Mouse (Mus musculus): ENCODE results near the gene Ecm1. TPM values are rescaled to one million over a fixed set of nuclear protein-coding genes. Genes with fewer than 3 reads are reported as not detected.

Gene Ecm1
- polyA plus RNA-seq (2016; fragmentation: Nextera tagmentation; extraction: Ambion mirVana): 82.4 and 90.1 TPM in 2 replicates

DNA sequence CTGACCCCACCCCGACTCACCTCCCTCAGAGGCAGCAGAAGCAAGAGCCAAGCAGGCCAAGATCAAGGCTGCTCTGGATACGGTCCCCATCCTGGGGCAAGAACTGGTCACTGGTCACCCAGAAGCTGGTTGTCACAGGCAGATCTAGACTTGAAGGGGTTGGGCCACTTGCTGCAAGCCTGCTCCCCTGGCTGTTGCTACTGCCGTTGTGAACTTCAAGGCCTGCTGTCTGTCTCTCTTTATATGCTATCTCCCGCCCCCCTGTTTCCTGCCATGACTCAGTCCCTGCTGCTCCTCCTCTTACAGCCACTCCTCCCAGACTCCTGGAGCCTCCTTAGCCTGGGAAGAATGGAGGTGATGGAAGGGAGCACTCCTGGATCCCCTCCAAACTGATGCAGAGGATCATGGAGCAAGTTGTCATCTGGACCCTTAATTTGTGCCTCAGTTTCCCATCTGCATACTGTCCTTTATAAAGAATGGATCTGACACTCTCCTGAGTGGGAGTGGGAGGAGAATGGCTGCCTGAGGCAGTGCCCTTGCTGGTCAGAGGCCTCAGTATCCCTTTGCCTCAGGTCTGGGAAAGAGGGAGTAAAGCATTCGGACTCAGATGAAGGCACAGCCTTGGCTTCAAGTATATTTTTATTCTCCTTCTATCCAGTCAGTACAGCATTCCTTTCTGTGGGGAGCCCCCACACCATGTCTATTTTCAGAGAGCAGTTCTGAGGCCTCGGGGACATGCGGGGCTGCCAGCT, at the start of gene Ecm1:
Gene Ecm1 (minus strand): TSS at position 217 of the 752 bp plus-strand sequence.
- peak; percentile 45 for ATAC-seq (ENCODE audit: insufficient number of reproducible peaks, low FRiP score)
- H3K4me1 ChIP-seq (replicated peaks): peaks cover 58% of the 10 kb centered on the region
- H3K9me3 ChIP-seq (replicated peaks): no peaks in the 10 kb centered on the region
- WGBS: 33% methylated on average over 7 of the region's 7 CpGs
- H3K4me2 ChIP-seq: peak within 1 kb of the TSS; percentile 47
- no peaks in the 10 kb centered on the region for H3K27me3 ChIP-seq (replicated peaks)
- peak within 1 kb of the TSS; percentile 56 for H3K9ac ChIP-seq
- peaks cover 61% of the 10 kb centered on the region for H3K36me3 ChIP-seq
- H3K27ac ChIP-seq (ENCODE audit: poor library complexity, severe bottlenecking): peak within 1 kb of the TSS; percentile 85
- peak within 1 kb of the TSS; percentile 14 for H3K4me3 ChIP-seq

GRCm38 (mm10) chr3:95785501-95785900, 46.1 kb upstream of the Ecm1 start:
- Histone ChIP-seq H3K9me3 (replicated peaks) (no peaks in the 10 kb centered on the region), H3K36me3 (peaks cover 67% of the 10 kb centered on the region), H3K4me2 (no peak overlapping the region), H3K9ac (no peak overlapping the region), H3K4me3 (no peak overlapping the region), H3K27ac (ENCODE audit: poor library complexity, severe bottlenecking) (no peak overlapping the region), H3K4me1 (replicated peaks) (no peaks in the 10 kb centered on the region), H3K27me3 (replicated peaks) (no peaks in the 10 kb centered on the region)
- ATAC-seq (ENCODE audit: insufficient number of reproducible peaks, low FRiP score): no peak
- WGBS: 95% methylated on average over 4 of the region's 4 CpGs

- Histone ChIP-seq H3K9ac (no peak overlapping the region), H3K4me1 (replicated peaks) (no peaks in the 10 kb centered on the region), H3K27ac (ENCODE audit: poor library complexity, severe bottlenecking) (no peak overlapping the region), H3K4me2 (no peak overlapping the region), H3K27me3 (replicated peaks) (no peaks in the 10 kb centered on the region), H3K9me3 (replicated peaks) (no peaks in the 10 kb centered on the region), H3K4me3 (no peak overlapping the region), H3K36me3 (peaks cover 71% of the 10 kb centered on the region)
- ATAC-seq (ENCODE audit: insufficient number of reproducible peaks, low FRiP score): no peak
Observed at GRCm38 (mm10) chr3:95771985-95772384, 32.6 kb upstream of the Ecm1 start.

DNA sequence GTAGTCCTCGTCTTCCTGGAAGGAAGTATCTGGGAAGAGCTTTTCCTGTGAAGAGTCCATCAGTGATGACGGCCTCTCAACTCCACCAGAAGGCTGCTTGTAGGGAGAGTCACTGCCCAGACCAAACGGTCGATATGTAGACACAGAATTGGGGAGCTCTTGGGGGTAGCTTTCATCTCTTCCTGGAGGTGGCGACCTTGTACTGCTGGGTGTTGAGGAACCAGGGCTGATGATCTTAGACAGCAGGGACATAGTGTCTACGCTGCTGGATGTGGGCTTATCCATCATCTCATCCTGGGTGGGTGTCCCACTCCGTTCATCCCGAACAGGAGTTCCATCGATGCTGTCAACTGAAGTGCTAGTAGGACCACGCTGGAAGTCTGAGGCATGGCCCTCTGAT, 26.2 kb upstream of the Ecm1 start:
- no peak for ATAC-seq (ENCODE audit: insufficient number of reproducible peaks, low FRiP score)
- Histone ChIP-seq H3K9me3 (replicated peaks) (no peaks in the 10 kb centered on the region), H3K4me2 (no peak overlapping the region), H3K4me1 (replicated peaks) (peaks cover 16% of the 10 kb centered on the region), H3K27ac (ENCODE audit: poor library complexity, severe bottlenecking) (no peak overlapping the region), H3K27me3 (replicated peaks) (no peaks in the 10 kb centered on the region), H3K9ac (no peak overlapping the region), H3K4me3 (no peak overlapping the region), H3K36me3 (peaks cover 57% of the 10 kb centered on the region)
- 89% methylated on average over 10 of the region's 10 CpGs for WGBS

GRCm38 (mm10) chr3:95763811-95764210, 24.4 kb upstream of the Ecm1 start:
- Histone ChIP-seq H3K4me2 (no peak overlapping the region), H3K9ac (no peak overlapping the region)
- ATAC-seq (ENCODE audit: insufficient number of reproducible peaks, low FRiP score): no peak

DNA sequence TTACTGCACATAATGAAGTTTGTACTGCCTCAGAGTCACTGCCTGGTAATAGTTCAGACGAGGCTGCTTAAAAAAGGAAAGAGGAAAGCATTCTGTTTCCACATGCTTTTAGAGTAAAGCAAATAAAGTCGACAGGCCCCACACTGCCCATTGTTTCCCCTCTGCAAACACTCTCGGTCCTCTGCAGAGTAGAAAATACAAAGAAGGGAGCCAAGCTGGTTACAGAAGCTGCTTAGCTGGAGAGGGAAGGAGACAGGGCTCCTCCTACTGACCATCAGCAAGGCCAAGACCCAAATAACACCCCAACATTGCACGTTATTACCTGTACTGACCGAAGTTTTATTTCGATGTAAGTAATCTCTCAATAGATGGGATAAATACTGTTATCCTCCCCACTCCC, 23.6 kb upstream of the Ecm1 start:
- H3K27me3 ChIP-seq (replicated peaks): no peaks in the 10 kb centered on the region
- H3K9me3 ChIP-seq (replicated peaks): no peaks in the 10 kb centered on the region
- peaks cover 22% of the 10 kb centered on the region for H3K4me1 ChIP-seq (replicated peaks)
- H3K4me3 ChIP-seq: no peak overlapping the region
- H3K36me3 ChIP-seq: peaks cover 40% of the 10 kb centered on the region
- H3K27ac ChIP-seq (ENCODE audit: poor library complexity, severe bottlenecking): 0 out of 2 replicates have a peak overlapping the region, but pooled peaks have one; percentile 2
- peak; percentile 63 for ATAC-seq (ENCODE audit: insufficient number of reproducible peaks, low FRiP score)
- WGBS: 57% methylated on average over 6 of the region's 6 CpGs
- H3K9ac ChIP-seq: no peak overlapping the region
- no peak overlapping the region for H3K4me2 ChIP-seq

More at GRCm38 (mm10) chr3:95763811-95764210, 24.4 kb upstream of the Ecm1 start:
- Histone ChIP-seq H3K4me3 (no peak overlapping the region), H3K36me3 (peaks cover 49% of the 10 kb centered on the region), H3K9me3 (replicated peaks) (no peaks in the 10 kb centered on the region), H3K27me3 (replicated peaks) (no peaks in the 10 kb centered on the region), H3K4me1 (replicated peaks) (peaks cover 19% of the 10 kb centered on the region), H3K27ac (ENCODE audit: poor library complexity, severe bottlenecking) (peak overlapping the region; percentile 35; the same call in 1 of the 2 replicates)
- 79% methylated on average over 10 of the region's 10 CpGs for WGBS

GRCm38 (mm10) chr3:95761771-95762170, 22.4 kb upstream of the Ecm1 start:
- peaks cover 31% of the 10 kb centered on the region for H3K36me3 ChIP-seq
- H3K9ac ChIP-seq: no peak overlapping the region
- H3K4me3 ChIP-seq: no peak overlapping the region
- no peak overlapping the region for H3K4me2 ChIP-seq
- ATAC-seq (ENCODE audit: insufficient number of reproducible peaks, low FRiP score): no peak
- H3K4me1 ChIP-seq (replicated peaks): peaks cover 22% of the 10 kb centered on the region
- H3K27me3 ChIP-seq (replicated peaks): no peaks in the 10 kb centered on the region
- H3K27ac ChIP-seq (ENCODE audit: poor library complexity, severe bottlenecking): no peak overlapping the region
- 71% methylated on average over 4 of the region's 4 CpGs for WGBS
- no peaks in the 10 kb centered on the region for H3K9me3 ChIP-seq (replicated peaks)

DNA sequence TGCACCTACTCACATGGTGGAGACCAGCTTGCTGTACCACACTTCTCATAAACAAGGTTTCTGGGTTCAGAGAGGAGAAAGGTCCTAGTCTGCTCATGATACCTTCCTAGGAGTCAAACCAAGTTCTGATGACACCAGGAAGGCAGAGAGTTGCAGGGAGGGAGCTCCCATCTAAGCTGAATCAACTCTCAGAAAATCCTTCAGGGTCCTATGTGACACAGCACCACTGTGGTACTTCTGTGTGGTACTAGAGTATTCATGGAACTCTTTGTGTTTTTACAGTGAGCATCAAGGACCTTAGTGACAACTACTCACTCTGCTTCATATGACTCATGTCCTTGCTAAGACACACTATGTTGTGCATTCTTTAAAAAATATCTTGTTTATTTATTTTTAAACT, 21.3 kb upstream of the Ecm1 start:
- Histone ChIP-seq H3K27ac (ENCODE audit: poor library complexity, severe bottlenecking) (no peak overlapping the region), H3K27me3 (replicated peaks) (no peaks in the 10 kb centered on the region), H3K9me3 (replicated peaks) (no peaks in the 10 kb centered on the region), H3K4me1 (replicated peaks) (peaks cover 22% of the 10 kb centered on the region), H3K9ac (no peak overlapping the region), H3K4me3 (no peak overlapping the region), H3K4me2 (no peak overlapping the region), H3K36me3 (peaks cover 25% of the 10 kb centered on the region)
- no peak for ATAC-seq (ENCODE audit: insufficient number of reproducible peaks, low FRiP score)

DNA sequence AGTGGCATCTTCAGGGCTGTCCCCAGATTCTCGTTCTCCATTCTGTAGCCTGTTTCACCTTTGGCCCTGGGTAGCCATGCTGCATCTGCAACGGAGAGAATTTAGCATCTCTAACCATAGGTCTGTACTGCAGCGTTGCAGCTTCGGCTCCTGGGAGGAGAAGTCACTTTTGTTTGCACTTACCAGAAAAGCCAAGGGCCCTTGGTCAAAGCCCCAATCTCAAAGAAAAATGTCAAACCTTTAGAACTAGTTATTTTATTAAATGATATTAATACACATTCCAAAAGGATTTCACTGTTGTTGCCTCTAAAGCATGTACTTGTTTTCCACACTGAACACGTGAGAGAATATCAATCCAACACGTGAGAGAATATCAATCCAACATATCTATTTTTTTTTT, 20.7 kb upstream of the Ecm1 start, which contains the start of gene Tars2:
Gene Tars2 (minus strand): TSS at position 101 of the 400 bp plus-strand sequence.
- no peak within 1 kb of the TSS for H3K4me2 ChIP-seq
- H3K4me1 ChIP-seq (replicated peaks): peaks cover 22% of the 10 kb centered on the region
- peaks cover 19% of the 10 kb centered on the region for H3K36me3 ChIP-seq
- no peaks in the 10 kb centered on the region for H3K9me3 ChIP-seq (replicated peaks)
- 89% methylated on average over 6 of the region's 6 CpGs for WGBS
- no peaks in the 10 kb centered on the region for H3K27me3 ChIP-seq (replicated peaks)
- no peak within 1 kb of the TSS for H3K4me3 ChIP-seq
- no peak for ATAC-seq (ENCODE audit: insufficient number of reproducible peaks, low FRiP score)
- no peak within 1 kb of the TSS for H3K27ac ChIP-seq (ENCODE audit: poor library complexity, severe bottlenecking)
- H3K9ac ChIP-seq: no peak within 1 kb of the TSS

GRCm38 (mm10) chr3:95758467-95759218, 19.3 kb upstream of the Ecm1 start:
- H3K4me3 ChIP-seq: no peak overlapping the region
- WGBS: 44% methylated on average over 9 of the region's 9 CpGs
- no peak overlapping the region for H3K9ac ChIP-seq
- no peak for ATAC-seq (ENCODE audit: insufficient number of reproducible peaks, low FRiP score)
- no peak overlapping the region for H3K4me2 ChIP-seq
- no peaks in the 10 kb centered on the region for H3K27me3 ChIP-seq (replicated peaks)
- no peak overlapping the region for H3K27ac ChIP-seq (ENCODE audit: poor library complexity, severe bottlenecking)
- peaks cover 5% of the 10 kb centered on the region for H3K36me3 ChIP-seq
- H3K4me1 ChIP-seq (replicated peaks): peaks cover 17% of the 10 kb centered on the region
- H3K9me3 ChIP-seq (replicated peaks): no peaks in the 10 kb centered on the region

- Histone ChIP-seq H3K36me3 (peaks cover 15% of the 10 kb centered on the region), H3K27me3 (replicated peaks) (no peaks in the 10 kb centered on the region), H3K4me3 (no peak overlapping the region), H3K9me3 (replicated peaks) (no peaks in the 10 kb centered on the region), H3K4me2 (no peak overlapping the region), H3K4me1 (replicated peaks) (peaks cover 12% of the 10 kb centered on the region), H3K27ac (ENCODE audit: poor library complexity, severe bottlenecking) (no peak overlapping the region), H3K9ac (no peak overlapping the region)
- WGBS: 89% methylated on average over 2 of the region's 2 CpGs
- no peak for ATAC-seq (ENCODE audit: insufficient number of reproducible peaks, low FRiP score)
Observed at GRCm38 (mm10) chr3:95756808-95757207, 17.4 kb upstream of the Ecm1 start.
